Mouse (Mus musculus) midbrain, embryonic 11.5 days (tissue): Measurements from ENCODE around the gene Spp1. TPM values are rescaled to one million over a fixed set of nuclear protein-coding genes. Genes with fewer than 3 reads are reported as not detected.

ENCODE experiments used
- ATAC-seq: fragments of 200-750 bp; cut with Nextera tagmentation; 2 replicates; pipeline ENCODE4 v1.8.0; 2017; ENCODE audit warnings: moderate TSS enrichment, moderate library complexity; ENCODE audit not compliant: low FRiP score
- DNase-seq: peaks from one replicate; pipeline ENCODE4 v3.0.0; 2015; ENCODE audit warnings: low spot score; ENCODE audit errors: missing footprints
- H3K27ac ChIP-seq: fragments of 300-500 bp; sonication (generic); 2 replicates; pipeline ENCODE4 v1.5.1; 2014; ENCODE audit warnings: low read depth, low read length
- H3K27me3 ChIP-seq: fragments of 300-500 bp; sonication (generic); 2 replicates; pipeline ENCODE4 v1.6.1; 2014; ENCODE audit warnings: mild to moderate bottlenecking, low read length, moderate library complexity, mixed read lengths; ENCODE audit not compliant: control insufficient read depth, insufficient read depth
- H3K36me3 ChIP-seq: fragments of 300-500 bp; sonication (generic); 2 replicates; pipeline ENCODE4 v1.6.1; 2014; ENCODE audit warnings: mild to moderate bottlenecking, low read length, moderate library complexity, mixed read lengths; ENCODE audit not compliant: control insufficient read depth, insufficient read depth
- H3K4me1 ChIP-seq: fragments of 300-500 bp; sonication (generic); 2 replicates; pipeline ENCODE4 v1.6.1; 2014; ENCODE audit warnings: low read length; ENCODE audit not compliant: control insufficient read depth, insufficient read depth
- H3K4me2 ChIP-seq: fragments of 300-500 bp; sonication (generic); 2 replicates; pipeline ENCODE4 v1.6.1; 2014; ENCODE audit warnings: mild to moderate bottlenecking, moderate library complexity
- H3K4me3 ChIP-seq: fragments of 300-500 bp; sonication (generic); 2 replicates; pipeline ENCODE4 v1.5.1; 2014; ENCODE audit warnings: low read depth, low read length
- H3K9ac ChIP-seq: fragments of 300-500 bp; sonication (generic); 2 replicates; pipeline ENCODE4 v1.6.1; 2014; ENCODE audit warnings: low read length
- H3K9me3 ChIP-seq: fragments of 300-500 bp; sonication (generic); 2 replicates; pipeline ENCODE4 v1.6.1; 2016; ENCODE audit warnings: low read length; ENCODE audit not compliant: control insufficient read depth
- WGBS: fragments of 180-500 bp; shearing (Covaris S2); extraction: QIAGEN DNeasy Blood & Tissue Kit; methylation state at CpG from one replicate; pipeline ENCODE4 v1.1.7; 2014; 5-methylcytosine and 5-hydroxymethylcytosine counted together
- polyA plus RNA-seq: library from polyadenylated mRNA; unstranded; fragments of >200 nt; fragmentation: Nextera tagmentation; extraction: Ambion mirVana; gene quantifications from 2 replicates; pipeline ENCODE4 v1.2.1, GENCODE M21; 2014

Gene Spp1
- polyA plus RNA-seq = 6.8 and 8.2 TPM in 2 replicates

GRCm38 (mm10) chr5:104434835-104435301 lies at the start of gene Spp1:
TSS of gene Spp1 (plus strand) at chr5:104435118.
- Histone ChIP-seq H3K36me3 (no peaks in the 10 kb centered on the region), H3K9ac (no peak within 1 kb of the TSS), H3K4me3 (no peak within 1 kb of the TSS), H3K27me3 (no peaks in the 10 kb centered on the region), H3K4me1 (no peaks in the 10 kb centered on the region), H3K9me3 (no peaks in the 10 kb centered on the region), H3K27ac (no peak within 1 kb of the TSS), H3K4me2 (no peak within 1 kb of the TSS)
- ATAC-seq = no peak
- peak; percentile 56 for DNase-seq
- WGBS = 78% methylated on average over 7 of the region's 7 CpGs

- H3K36me3 ChIP-seq = no peaks in the 10 kb centered on the region
- H3K4me3 ChIP-seq = no peak overlapping the region
- no peaks in the 10 kb centered on the region for H3K9me3 ChIP-seq
- no peak for ATAC-seq
- H3K4me1 ChIP-seq = no peaks in the 10 kb centered on the region
- no peak for DNase-seq
- no peak overlapping the region for H3K27ac ChIP-seq
- 92% methylated on average over 16 of the region's 16 CpGs for WGBS
- no peak overlapping the region for H3K4me2 ChIP-seq
- H3K9ac ChIP-seq = no peak overlapping the region
- H3K27me3 ChIP-seq = no peaks in the 10 kb centered on the region
Observed at GRCm38 (mm10) chr5:104385521-104385920, 49.4 kb upstream of the Spp1 start.

GRCm38 (mm10) chr5:104386908-104387307 lies 48.0 kb upstream of the Spp1 start:
- Histone ChIP-seq H3K9ac (no peak overlapping the region), H3K4me2 (no peak overlapping the region), H3K27me3 (no peaks in the 10 kb centered on the region), H3K9me3 (no peaks in the 10 kb centered on the region), H3K36me3 (no peaks in the 10 kb centered on the region), H3K4me1 (no peaks in the 10 kb centered on the region), H3K27ac (no peak overlapping the region), H3K4me3 (no peak overlapping the region)
- WGBS = 74% methylated on average over 5 of the region's 5 CpGs
- ATAC-seq (no peak), DNase-seq (peak; percentile 6)

DNA sequence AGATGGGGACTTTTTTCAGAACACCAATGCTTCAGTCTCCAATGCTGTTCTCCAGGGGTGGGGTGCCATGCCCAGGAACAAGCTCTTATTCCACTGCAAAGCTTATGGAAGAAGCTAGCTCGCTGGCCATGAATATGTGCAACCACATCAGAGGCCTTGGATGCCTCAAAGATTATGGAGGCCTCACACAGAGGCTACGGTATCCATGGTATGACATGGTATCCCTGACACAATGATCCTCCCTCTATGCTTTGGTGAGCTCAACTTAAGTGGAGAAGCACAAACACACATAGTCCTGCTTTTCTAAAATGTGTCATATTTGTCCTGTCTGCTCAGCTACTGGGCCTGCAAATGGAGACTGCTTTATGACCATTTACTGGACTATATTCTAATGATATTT lies 44.0 kb upstream of the Spp1 start:
- Histone ChIP-seq H3K4me2 (no peak overlapping the region), H3K9ac (no peak overlapping the region), H3K4me1 (no peaks in the 10 kb centered on the region), H3K27me3 (no peaks in the 10 kb centered on the region), H3K4me3 (no peak overlapping the region), H3K9me3 (no peaks in the 10 kb centered on the region), H3K36me3 (no peaks in the 10 kb centered on the region), H3K27ac (no peak overlapping the region)
- 78% methylated on average over 2 of the region's 2 CpGs for WGBS
- ATAC-seq = no peak
- DNase-seq = peak; percentile 4

DNA sequence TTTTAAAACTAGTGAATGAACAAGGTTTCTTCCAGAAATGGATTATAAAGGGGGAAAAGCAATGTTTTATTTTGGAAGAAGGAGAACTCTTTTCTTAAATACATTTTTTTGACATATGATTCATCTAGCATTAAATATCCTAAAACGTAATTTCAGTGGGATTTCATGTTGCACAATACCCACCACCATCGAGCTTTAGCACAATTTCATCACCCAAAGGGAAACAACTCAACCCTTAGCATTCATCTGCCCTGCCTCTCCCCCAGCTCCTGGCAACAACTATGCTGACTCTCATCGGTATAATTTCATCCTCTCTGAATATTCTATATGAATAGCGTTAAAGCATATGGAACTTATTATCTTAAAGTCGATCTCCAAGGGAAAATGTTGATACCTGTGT lies 42.1 kb upstream of the Spp1 start:
- no peak overlapping the region for H3K4me3 ChIP-seq

GRCm38 (mm10) chr5:104396286-104396685 lies 38.6 kb upstream of the Spp1 start:
- no peak overlapping the region for H3K9ac ChIP-seq
- 74% methylated on average over 6 of the region's 6 CpGs for WGBS
- ATAC-seq (no peak), DNase-seq (peak; percentile 54)
- no peaks in the 10 kb centered on the region for H3K36me3 ChIP-seq
- H3K27me3 ChIP-seq = no peaks in the 10 kb centered on the region
- no peaks in the 10 kb centered on the region for H3K9me3 ChIP-seq
- H3K27ac ChIP-seq = no peak overlapping the region
- no peaks in the 10 kb centered on the region for H3K4me1 ChIP-seq
- no peak overlapping the region for H3K4me2 ChIP-seq
- no peak overlapping the region for H3K4me3 ChIP-seq

More for the DNA sequence above, 42.1 kb upstream of the Spp1 start:
- ATAC-seq (no peak), DNase-seq (peak; percentile 66)
- H3K27ac ChIP-seq = no peak overlapping the region
- H3K9ac ChIP-seq = no peak overlapping the region
- H3K4me1 ChIP-seq = no peaks in the 10 kb centered on the region
- no peaks in the 10 kb centered on the region for H3K36me3 ChIP-seq
- no peaks in the 10 kb centered on the region for H3K9me3 ChIP-seq
- no peak overlapping the region for H3K4me2 ChIP-seq
- no peaks in the 10 kb centered on the region for H3K27me3 ChIP-seq
- 85% methylated on average over 5 of the region's 5 CpGs for WGBS

- Histone ChIP-seq H3K9me3 (no peaks in the 10 kb centered on the region), H3K4me2 (no peak overlapping the region), H3K36me3 (no peaks in the 10 kb centered on the region), H3K9ac (no peak overlapping the region), H3K27ac (no peak overlapping the region), H3K27me3 (no peaks in the 10 kb centered on the region), H3K4me1 (no peaks in the 10 kb centered on the region), H3K4me3 (no peak overlapping the region)
- peak; percentile 26 for DNase-seq
- ATAC-seq = no peak
- WGBS = 73% methylated on average over 1 of the region's 1 CpGs
Observed at GRCm38 (mm10) chr5:104398001-104398400, 36.9 kb upstream of the Spp1 start.

DNA sequence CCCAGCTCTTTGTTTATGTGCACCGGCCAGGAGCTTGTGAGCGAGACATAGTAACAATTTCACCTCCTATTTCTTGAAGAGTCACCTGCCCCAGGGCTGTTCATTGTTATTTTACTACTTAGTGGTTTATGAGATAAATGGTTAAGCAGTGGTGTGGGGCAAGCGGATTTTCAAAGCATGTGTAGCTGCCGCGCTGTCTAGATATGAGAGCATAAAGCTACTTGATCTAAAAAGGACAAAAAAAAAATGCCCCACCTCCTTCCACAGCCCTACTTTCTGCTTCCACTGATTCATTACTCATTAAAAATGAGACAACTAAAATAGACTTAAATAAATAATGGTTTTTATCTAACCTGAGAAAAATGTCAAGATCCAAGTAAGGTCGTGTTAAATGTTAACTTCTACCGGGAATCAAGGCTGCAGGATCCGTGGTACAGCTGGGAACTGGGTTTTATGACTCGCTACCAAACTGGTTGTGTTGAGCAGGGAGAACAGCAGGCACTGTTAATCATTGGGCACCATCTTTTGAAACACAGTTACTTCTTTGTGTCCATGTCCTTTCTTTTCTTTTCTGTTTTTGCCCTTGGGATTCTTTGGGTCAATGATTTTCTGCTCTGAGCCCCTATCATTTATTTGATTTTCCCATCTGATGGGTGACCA lies 35.5 kb upstream of the Spp1 start:
- WGBS = 74% methylated on average over 9 of the region's 9 CpGs
- Histone ChIP-seq H3K36me3 (no peaks in the 10 kb centered on the region), H3K4me3 (no peak overlapping the region), H3K27ac (no peak overlapping the region), H3K4me2 (no peak overlapping the region), H3K9me3 (no peaks in the 10 kb centered on the region), H3K4me1 (no peaks in the 10 kb centered on the region), H3K9ac (no peak overlapping the region), H3K27me3 (no peaks in the 10 kb centered on the region)
- DNase-seq = peak; percentile 73
- no peak for ATAC-seq

DNA sequence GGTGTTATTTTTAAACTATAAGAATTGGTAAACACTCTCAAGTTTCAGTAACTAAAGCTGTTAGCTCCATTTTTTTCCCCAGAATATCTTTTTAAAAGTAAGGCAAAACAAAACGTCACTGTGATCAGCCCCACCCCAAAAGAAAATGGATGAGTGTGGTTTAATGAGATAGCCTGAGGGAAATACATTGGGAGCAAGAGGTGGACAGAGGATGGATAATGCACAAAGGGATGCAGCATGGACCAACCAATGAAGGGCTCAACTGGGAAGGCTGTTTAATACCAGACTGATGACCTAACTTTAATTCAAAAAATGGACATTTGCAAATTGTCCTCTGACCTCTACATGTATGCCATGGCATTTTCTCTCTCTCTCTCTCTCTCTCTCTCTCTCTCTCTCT lies 34.9 kb upstream of the Spp1 start:
- Histone ChIP-seq H3K9me3 (no peaks in the 10 kb centered on the region), H3K4me3 (no peak overlapping the region), H3K4me1 (no peaks in the 10 kb centered on the region), H3K9ac (no peak overlapping the region), H3K27ac (no peak overlapping the region), H3K4me2 (no peak overlapping the region), H3K27me3 (no peaks in the 10 kb centered on the region), H3K36me3 (no peaks in the 10 kb centered on the region)
- ATAC-seq (no peak), DNase-seq (no peak)
- 54% methylated on average over 1 of the region's 1 CpGs for WGBS
